20 mouse cellular contexts compared by ENCODE assay signal in the genomic region with DNA sequence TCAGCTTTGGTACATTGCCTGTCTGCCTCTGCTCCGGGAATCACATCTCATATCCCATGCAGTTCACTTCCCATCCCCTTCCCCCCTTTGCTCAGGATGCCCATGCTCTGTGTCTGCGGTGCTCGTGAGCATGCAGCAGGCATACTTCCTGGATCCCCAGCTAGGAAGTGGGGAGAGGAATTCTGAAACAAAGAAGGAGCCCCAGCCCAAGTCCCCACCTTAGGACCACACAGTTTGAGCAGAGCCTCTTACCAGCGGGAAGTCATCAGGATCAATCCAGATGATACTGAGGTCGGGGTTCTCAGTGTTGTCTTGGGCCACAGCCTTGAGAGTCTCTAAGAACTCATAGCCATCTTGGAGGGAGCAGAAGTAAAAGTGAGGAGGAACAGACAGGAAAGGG. TPM values are rescaled to one million over a fixed set of nuclear protein-coding genes. Genes with fewer than 3 reads are reported as not detected.
DNase-seq lines count a peak whose midpoint lies in the region; ATAC-seq and TF ChIP-seq lines count a peak whose summit lies in the region.
"Had no signal": no experiment of that assay in that cellular context is flagged by ENCODE, and none has a peak within 500 bp of the region (broad histone marks: within the 10 kb centered on the region; RNA-seq: fewer than 3 reads in every experiment).

No protein-coding gene starts in this region.

- WGBS in heart, embryonic 13.5 days = 60% methylated on average over 5 of the region's 5 CpGs
- WGBS in midbrain, embryonic 10.5 days = 61% methylated on average over 5 of the region's 5 CpGs
- WGBS in midbrain, embryonic 16.5 days = 45% methylated on average over 5 of the region's 5 CpGs
- WGBS in limb, embryonic 12.5 days = 65% methylated on average over 5 of the region's 5 CpGs
- 64% methylated on average over 5 of the region's 5 CpGs for WGBS in cerebellum, adult 2 months

- no peak for TF ChIP-seq POLR2A in cerebellum, adult 2 months (IDR thresholded peaks at IDR 0.05; ENCODE audit: borderline replicate concordance, insufficient read depth, low read length)

- H3K27ac ChIP-seq in heart, embryonic 13.5 days (replicated peaks) = peak overlapping the region; percentile 70
- peak overlapping the region; percentile 79 for H3K27ac ChIP-seq in midbrain, embryonic 10.5 days (replicated peaks)
- no peak overlapping the region for H3K27ac ChIP-seq in midbrain, embryonic 16.5 days (ENCODE audit: low read length)
- H3K27ac ChIP-seq in limb, embryonic 12.5 days = peak overlapping the region; percentile 37; the same call in 1 of the 2 replicates
- no peak overlapping the region for H3K27ac ChIP-seq in cerebellum, adult 2 months (ENCODE audit: insufficient read depth, low read length)
- H3K27ac ChIP-seq: heart, adult 2 months; limb, embryonic 13.5 days had no signal

- H3K9ac ChIP-seq in heart, embryonic 13.5 days = peak overlapping the region; percentile 44; the same call in 1 of the 2 replicates
- H3K9ac ChIP-seq in midbrain, embryonic 16.5 days (ENCODE audit: low read depth, low read length) = no peak overlapping the region
- no peak overlapping the region for H3K9ac ChIP-seq in limb, embryonic 12.5 days (replicated peaks)
- H3K9ac ChIP-seq: limb, embryonic 13.5 days had no signal

- peaks cover 14% of the 10 kb centered on the region for H3K36me3 ChIP-seq in heart, embryonic 13.5 days
- no peaks in the 10 kb centered on the region for H3K36me3 ChIP-seq in midbrain, embryonic 10.5 days
- H3K36me3 ChIP-seq in midbrain, embryonic 16.5 days (ENCODE audit: control insufficient read depth, insufficient read depth, low read length) = no peaks in the 10 kb centered on the region
- no peaks in the 10 kb centered on the region for H3K36me3 ChIP-seq in limb, embryonic 12.5 days

- peaks cover 47% of the 10 kb centered on the region for H3K4me1 ChIP-seq in heart, embryonic 13.5 days
- peaks cover 46% of the 10 kb centered on the region for H3K4me1 ChIP-seq in midbrain, embryonic 10.5 days
- H3K4me1 ChIP-seq in midbrain, embryonic 16.5 days (ENCODE audit: control insufficient read depth, insufficient read depth, low read length) = peaks cover 7% of the 10 kb centered on the region
- H3K4me1 ChIP-seq in limb, embryonic 12.5 days (replicated peaks) = peaks cover 6% of the 10 kb centered on the region
- peaks cover 5% of the 10 kb centered on the region; the same call in 1 of the 2 replicates for H3K4me1 ChIP-seq in cerebellum, adult 2 months (ENCODE audit: control insufficient read depth, insufficient read depth, low read length)

- no peaks in the 10 kb centered on the region for H3K27me3 ChIP-seq in heart, embryonic 13.5 days (replicated peaks)
- H3K27me3 ChIP-seq in midbrain, embryonic 10.5 days (ENCODE audit: low read depth, poor library complexity, severe bottlenecking) = no peaks in the 10 kb centered on the region; the same call in 1 of the 2 replicates
- no peaks in the 10 kb centered on the region for H3K27me3 ChIP-seq in midbrain, embryonic 16.5 days (ENCODE audit: control insufficient read depth, insufficient read depth, low read depth, low read length)
- H3K27me3 ChIP-seq in limb, embryonic 12.5 days = no peaks in the 10 kb centered on the region
- no peaks in the 10 kb centered on the region for H3K27me3 ChIP-seq in cerebellum, adult 2 months (ENCODE audit: control insufficient read depth, insufficient read depth, low read length)
- H3K27me3 ChIP-seq: limb, embryonic 13.5 days had no signal

- no peak for DNase-seq in heart, postnatal 4 days
- DNase-seq in midbrain, embryonic 10.5 days (ENCODE audit: low spot score) = no peak
- peak; percentile 89 for DNase-seq in R1 (ENCODE audit: low read depth, low spot score)
- DNase-seq in cerebellum, adult 2 months = no peak
- DNase-seq: cerebellum, postnatal 25 days; heart, adult 2 months; kidney, adult 9 months; lung, postnatal 14 days; right cerebral cortex, postnatal 14 days; thymus, adult 2 months had no signal

- no peak overlapping the region for H3K4me2 ChIP-seq in heart, embryonic 13.5 days
- H3K4me2 ChIP-seq in midbrain, embryonic 16.5 days (ENCODE audit: low read length) = no peak overlapping the region
- no peak overlapping the region for H3K4me2 ChIP-seq in limb, embryonic 12.5 days
- H3K4me2 ChIP-seq: limb, embryonic 13.5 days had no signal

- no peak for TF ChIP-seq CTCF in cerebellum, adult 2 months (IDR thresholded peaks at IDR 0.05; ENCODE audit: borderline replicate concordance, insufficient read depth, low read depth, low read length)

- no peak overlapping the region for H3K4me3 ChIP-seq in heart, embryonic 13.5 days
- no peak overlapping the region; the same call in 1 of the 2 replicates for H3K4me3 ChIP-seq in midbrain, embryonic 10.5 days
- H3K4me3 ChIP-seq in midbrain, embryonic 16.5 days (ENCODE audit: low read depth, low read length) = no peak overlapping the region
- no peak overlapping the region for H3K4me3 ChIP-seq in limb, embryonic 12.5 days (replicated peaks)
- no peak overlapping the region for H3K4me3 ChIP-seq in cerebellum, adult 2 months (replicated peaks; ENCODE audit: insufficient read depth, low read depth, low read length)
- H3K4me3 ChIP-seq: heart, adult 2 months; layer of hippocampus, adult 2 months; limb, embryonic 13.5 days had no signal

- H3K9me3 ChIP-seq in heart, embryonic 13.5 days = no peaks in the 10 kb centered on the region
- no peaks in the 10 kb centered on the region for H3K9me3 ChIP-seq in midbrain, embryonic 10.5 days (replicated peaks)
- no peaks in the 10 kb centered on the region for H3K9me3 ChIP-seq in midbrain, embryonic 16.5 days (replicated peaks; ENCODE audit: control insufficient read depth, low read length, poor library complexity, severe bottlenecking)
- H3K9me3 ChIP-seq in limb, embryonic 12.5 days = no peaks in the 10 kb centered on the region
- H3K9me3 ChIP-seq: limb, embryonic 13.5 days had no signal

- no peak for ATAC-seq in heart, embryonic 13.5 days (ENCODE audit: extremely low read depth, insufficient number of reproducible peaks, low FRiP score, low TSS enrichment)
- no peak for ATAC-seq in midbrain, embryonic 16.5 days
- no peak for ATAC-seq in limb, embryonic 12.5 days (ENCODE audit: insufficient number of reproducible peaks, insufficient read depth, low FRiP score, low TSS enrichment, low read depth)
- ATAC-seq: inflammation-experienced regulatory T-cells, adult 6 months had no signal

RNA-seq across cellular contexts. Expression of a gene that starts 6.2 kb away (rescaled TPM):
- 169 and 180 TPM in 2 replicates for polyA plus RNA-seq in heart, embryonic 13.5 days (2015; fragmentation: Nextera tagmentation; extraction: Ambion mirVana)
- 100 to 1,000 TPM; 140 to 147 TPM for total RNA-seq in heart, postnatal 4 days (2021)
- 340 and 410 TPM in 2 replicates for polyA plus RNA-seq in midbrain, embryonic 10.5 days (2016; fragmentation: Nextera tagmentation; extraction: Ambion mirVana)
- polyA plus RNA-seq in midbrain, embryonic 16.5 days (2015; fragmentation: Nextera tagmentation; extraction: Ambion mirVana) = 460 and 525 TPM in 2 replicates
- 69.5 and 76.5 TPM in 2 replicates for polyA plus RNA-seq in limb, embryonic 12.5 days (2016; fragmentation: Nextera tagmentation; extraction: Ambion mirVana)
- polyA plus RNA-seq in cerebellum, adult 2 months (2012; rRNA removed) = 562 and 572 TPM in 2 replicates

RNA-seq across cellular contexts. Expression of a gene that starts 6.9 kb away (rescaled TPM):
- 162 and 211 TPM in 2 replicates for polyA plus RNA-seq in heart, embryonic 13.5 days (2015; fragmentation: Nextera tagmentation; extraction: Ambion mirVana)
- total RNA-seq in heart, postnatal 4 days (2021) = 10 to 100 TPM; 11.9 to 18.1 TPM
- polyA plus RNA-seq in midbrain, embryonic 10.5 days (2016; fragmentation: Nextera tagmentation; extraction: Ambion mirVana) = 1.3 and 1.8 TPM in 2 replicates
- 1.8 and 2.2 TPM in 2 replicates for polyA plus RNA-seq in midbrain, embryonic 16.5 days (2015; fragmentation: Nextera tagmentation; extraction: Ambion mirVana)
- polyA plus RNA-seq in limb, embryonic 12.5 days (2016; fragmentation: Nextera tagmentation; extraction: Ambion mirVana) = 2.9 and 4.1 TPM in 2 replicates
- polyA plus RNA-seq in cerebellum, adult 2 months (2012; rRNA removed) = 3.8 and 3.9 TPM in 2 replicates
- total RNA-seq: megakaryocyte-erythroid progenitor cell, adult 5-6 weeks had no signal
- polyA plus RNA-seq: inflammation-experienced regulatory T-cells, adult 6 months had no signal

RNA-seq across cellular contexts. Expression of a gene that starts 45.4 kb away (rescaled TPM):
- 0.21 and 0.52 TPM in 2 replicates for polyA plus RNA-seq in heart, embryonic 13.5 days (2015; fragmentation: Nextera tagmentation; extraction: Ambion mirVana)
- total RNA-seq in heart, postnatal 4 days (2021) = under 1 TPM in 1 of 2 experiments, not detected in 1; 0.11 TPM
- not detected in 2 replicates for polyA plus RNA-seq in midbrain, embryonic 10.5 days (2016; fragmentation: Nextera tagmentation; extraction: Ambion mirVana)
- polyA plus RNA-seq in midbrain, embryonic 16.5 days (2015; fragmentation: Nextera tagmentation; extraction: Ambion mirVana) = not detected in 2 replicates
- not detected in 2 replicates for polyA plus RNA-seq in limb, embryonic 12.5 days (2016; fragmentation: Nextera tagmentation; extraction: Ambion mirVana)
- polyA plus RNA-seq in cerebellum, adult 2 months (2012; rRNA removed) = 0.03 TPM in 1 of 2 replicates, not detected in the other
- total RNA-seq: heart, adult 2 months; layer of hippocampus, adult 2 months; left cerebral cortex, adult 18-20 months; megakaryocyte-erythroid progenitor cell, adult 5-6 weeks had no signal
- polyA plus RNA-seq: embryonic facial prominence, embryonic 11.5 days; inflammation-experienced regulatory T-cells, adult 6 months; limb, embryonic 13.5 days; liver, embryonic 16.5 days had no signal

RNA-seq across cellular contexts. Expression of a gene that starts 48.7 kb away (rescaled TPM):
- polyA plus RNA-seq in heart, embryonic 13.5 days (2015; fragmentation: Nextera tagmentation; extraction: Ambion mirVana) = 27.8 and 31.6 TPM in 2 replicates
- 10 to 100 TPM; 19.1 to 20.1 TPM for total RNA-seq in heart, postnatal 4 days (2021)
- polyA plus RNA-seq in midbrain, embryonic 10.5 days (2016; fragmentation: Nextera tagmentation; extraction: Ambion mirVana) = 50.2 and 62.4 TPM in 2 replicates
- polyA plus RNA-seq in midbrain, embryonic 16.5 days (2015; fragmentation: Nextera tagmentation; extraction: Ambion mirVana) = 63.9 and 64.0 TPM in 2 replicates
- polyA plus RNA-seq in limb, embryonic 12.5 days (2016; fragmentation: Nextera tagmentation; extraction: Ambion mirVana) = 44.1 and 45.9 TPM in 2 replicates
- polyA plus RNA-seq in cerebellum, adult 2 months (2012; rRNA removed) = 254 and 269 TPM in 2 replicates

Comparison
In these comparisons a context has a peak if more than half of its experiments do, and no peak if none do; other contexts are left out.
1. H3K27ac ChIP-seq: peak in heart, embryonic 13.5 days (single experiment), midbrain, embryonic 10.5 days (single experiment) and limb, embryonic 12.5 days (single experiment); none in midbrain, embryonic 16.5 days (single experiment) and cerebellum, adult 2 months (single experiment).
2. RNA of a gene that starts 6.9 kb away (polyA plus RNA-seq): 162 to 211 TPM in heart, embryonic 13.5 days; 3.8 to 3.9 TPM in cerebellum, adult 2 months, 2.9 to 4.1 TPM in limb, embryonic 12.5 days, 1.8 to 2.2 TPM in midbrain, embryonic 16.5 days and 1.3 to 1.8 TPM in midbrain, embryonic 10.5 days; every median in the first group is over 10 times any median in the second.